Mouse (Mus musculus): ENCODE measurements around the gene E4f1. TPM values are rescaled to one million over a fixed set of nuclear protein-coding genes. Genes with fewer than 3 reads are reported as not detected.
"Not testable (repeated sequence)": the region's sequence is repeated elsewhere in the genome, so short reads cannot be mapped to it uniquely, and the experiment has no call there.

The E4f1 gene
- polyA plus RNA-seq, 1 experiment from 2014 or later = 50.5 TPM

DNA sequence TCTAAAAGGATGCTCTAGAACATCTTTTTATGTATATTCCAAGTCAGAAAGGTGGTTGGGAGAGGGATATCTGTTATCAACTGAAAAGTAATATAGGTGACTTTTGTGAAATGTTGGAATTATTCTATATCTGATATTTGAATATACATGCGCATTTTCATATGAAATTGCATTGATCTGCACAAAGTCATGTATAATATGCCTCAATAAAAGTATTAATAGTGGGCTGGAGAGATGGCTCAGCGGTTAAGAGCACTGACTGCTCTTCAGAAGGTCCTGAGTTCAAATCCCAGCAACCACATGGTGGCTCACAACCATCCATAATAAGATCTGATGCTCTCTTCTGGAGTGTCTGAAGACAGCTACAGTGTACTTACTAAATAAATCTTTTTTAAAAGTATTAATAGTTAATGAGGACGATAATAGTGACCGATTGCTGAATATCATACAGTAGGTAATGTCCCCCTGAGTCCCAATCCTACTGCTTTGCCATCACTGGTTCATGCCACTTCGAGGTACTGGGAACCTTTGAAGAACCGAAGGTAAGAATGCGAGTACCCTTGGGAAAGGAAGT is 690 bp downstream of the E4f1 start:
- ATAC-seq (ENCODE audit: low FRiP score, low read depth) = no peak
- Histone ChIP-seq H3K27ac (replicated peaks) (peak overlapping the region; percentile 92), H3K9ac (peak overlapping the region; percentile 58), H3K27me3 (no peaks in the 10 kb centered on the region), H3K36me3 (0 out of 2 replicates have a peak, but pooled peaks cover 5% of the 10 kb centered on the region), H3K4me1 (replicated peaks) (peaks cover 32% of the 10 kb centered on the region), H3K4me3 (peak overlapping the region; percentile 89), H3K9me3 (no peaks in the 10 kb centered on the region), H3K4me2 (peak overlapping the region; percentile 94)
- WGBS = 16% methylated on average over 7 of the region's 7 CpGs

DNA sequence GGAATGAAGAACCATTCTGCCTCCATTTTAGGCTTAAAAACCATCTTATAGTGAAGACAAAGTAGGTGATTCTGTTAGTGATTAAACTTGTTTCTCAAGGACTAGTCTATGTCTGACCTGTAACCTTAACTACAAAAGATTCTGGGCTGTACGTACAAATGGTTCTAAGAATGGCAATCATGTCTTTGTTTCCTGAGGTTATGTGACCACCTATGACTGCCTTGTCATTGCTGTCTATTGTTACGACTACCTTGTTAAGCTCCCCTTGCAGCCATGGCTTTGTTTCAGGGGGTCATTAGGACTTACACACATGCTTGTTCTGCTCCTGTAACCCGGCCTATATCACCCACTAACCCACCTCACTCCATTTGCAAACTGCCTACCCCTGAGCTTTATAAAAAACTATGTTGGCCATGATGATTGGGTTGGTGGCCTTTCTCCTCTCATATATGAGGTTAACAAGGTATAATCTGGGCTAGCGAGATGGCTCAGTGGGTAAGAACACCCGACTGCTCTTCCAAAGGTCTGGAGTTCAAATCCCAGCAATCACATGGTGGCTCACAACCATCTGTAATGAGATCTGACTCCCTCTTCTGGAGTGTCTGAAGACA is 1.4 kb downstream of the E4f1 start:
- H3K9me3 ChIP-seq = no peaks in the 10 kb centered on the region
- H3K27me3 ChIP-seq = no peaks in the 10 kb centered on the region
- H3K9ac ChIP-seq = no peak overlapping the region
- no peak for ATAC-seq (ENCODE audit: low FRiP score, low read depth)
- no peak overlapping the region for H3K4me2 ChIP-seq
- H3K27ac ChIP-seq (replicated peaks) = no peak overlapping the region
- 96% methylated on average over 5 of the region's 5 CpGs for WGBS
- no peak overlapping the region for H3K4me3 ChIP-seq
- peaks cover 26% of the 10 kb centered on the region for H3K4me1 ChIP-seq (replicated peaks)
- H3K36me3 ChIP-seq = no peaks in the 10 kb centered on the region

GRCm38 (mm10) chr17:24463374-24464133 is 6.6 kb downstream of the E4f1 start:
- ATAC-seq (ENCODE audit: low FRiP score, low read depth) = no peak
- 66% methylated on average over 6 of the region's 6 CpGs for WGBS
- no peaks in the 10 kb centered on the region for H3K4me1 ChIP-seq (replicated peaks)

DNA sequence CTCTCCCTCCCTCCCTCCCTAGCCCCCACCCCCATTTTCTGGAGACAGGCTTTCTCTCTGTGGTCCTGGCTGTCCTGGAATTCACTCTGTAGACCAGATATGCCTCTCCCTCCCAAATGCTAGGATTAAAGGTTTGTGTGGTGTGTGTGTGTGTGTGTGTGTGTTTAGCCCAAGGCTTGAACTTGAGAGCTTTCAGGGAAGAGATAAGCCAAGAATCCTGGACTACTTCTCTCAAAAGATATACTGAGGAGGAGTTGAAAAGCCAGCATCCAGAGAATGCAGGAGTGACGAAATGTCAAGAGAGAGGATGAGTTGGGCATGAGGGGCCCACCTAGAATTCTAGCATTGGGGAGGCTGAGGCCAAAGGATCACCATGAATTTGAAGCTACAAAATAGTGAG is 7.2 kb downstream of the E4f1 start:
- Histone ChIP-seq H3K9me3 (no peaks in the 10 kb centered on the region), H3K27ac (replicated peaks) (no peak overlapping the region), H3K9ac (no peak overlapping the region), H3K4me1 (replicated peaks) (no peaks in the 10 kb centered on the region), H3K27me3 (no peaks in the 10 kb centered on the region), H3K4me2 (no peak overlapping the region), H3K4me3 (no peak overlapping the region), H3K36me3 (no peaks in the 10 kb centered on the region)
- WGBS = 85% methylated on average over 1 of the region's 1 CpGs
- ATAC-seq (ENCODE audit: low FRiP score, low read depth) = no peak

More at GRCm38 (mm10) chr17:24463374-24464133, 6.6 kb downstream of the E4f1 start:
- Histone ChIP-seq H3K9me3 (no peaks in the 10 kb centered on the region), H3K9ac (no peak overlapping the region), H3K4me3 (no peak overlapping the region), H3K27me3 (no peaks in the 10 kb centered on the region), H3K27ac (replicated peaks) (no peak overlapping the region), H3K36me3 (no peaks in the 10 kb centered on the region), H3K4me2 (no peak overlapping the region)

GRCm38 (mm10) chr17:24461580-24461979 is 8.5 kb downstream of the E4f1 start:
- H3K27ac ChIP-seq (replicated peaks) = no peak overlapping the region
- H3K9ac ChIP-seq = no peak overlapping the region
- H3K36me3 ChIP-seq = no peaks in the 10 kb centered on the region
- no peak overlapping the region for H3K4me2 ChIP-seq
- H3K4me1 ChIP-seq (replicated peaks) = no peaks in the 10 kb centered on the region
- no peak for ATAC-seq (ENCODE audit: low FRiP score, low read depth)
- no peak overlapping the region for H3K4me3 ChIP-seq
- WGBS = 83% methylated on average over 2 of the region's 2 CpGs
- H3K9me3 ChIP-seq = no peaks in the 10 kb centered on the region
- no peaks in the 10 kb centered on the region for H3K27me3 ChIP-seq

- H3K27me3 ChIP-seq; H3K9ac ChIP-seq; H3K9me3 ChIP-seq; H3K36me3 ChIP-seq; ATAC-seq (ENCODE audit: low FRiP score, low read depth): not testable (repeated sequence)
- Histone ChIP-seq H3K27ac (replicated peaks) (peak overlapping the region; percentile 92; the same call in 1 of the 2 replicates), H3K4me1 (replicated peaks) (peaks cover 27% of the 10 kb centered on the region), H3K4me2 (peak overlapping the region; percentile 63), H3K4me3 (peak overlapping the region; percentile 72)
- 49% methylated on average over 10 of the region's 10 CpGs for WGBS
Observed at GRCm38 (mm10) chr17:24455523-24456206, 14.4 kb downstream of the E4f1 start.

- no peaks in the 10 kb centered on the region for H3K9me3 ChIP-seq
- H3K4me2 ChIP-seq = peak overlapping the region; percentile 63
- H3K36me3 ChIP-seq = peaks cover 12% of the 10 kb centered on the region
- peak overlapping the region; percentile 92 for H3K27ac ChIP-seq (replicated peaks)
- 0% methylated on average over 67 of the region's 67 CpGs for WGBS
- H3K9ac ChIP-seq = peak overlapping the region; percentile 78
- peak overlapping the region; percentile 72 for H3K4me3 ChIP-seq
- peaks cover 27% of the 10 kb centered on the region for H3K4me1 ChIP-seq (replicated peaks)
- no peaks in the 10 kb centered on the region for H3K27me3 ChIP-seq
- peak; percentile 94 for ATAC-seq (ENCODE audit: low FRiP score, low read depth)
Observed at GRCm38 (mm10) chr17:24454756-24455522, 15.2 kb downstream of the E4f1 start.

GRCm38 (mm10) chr17:24454218-24454755 is 15.8 kb downstream of the E4f1 start:
- no peaks in the 10 kb centered on the region for H3K9me3 ChIP-seq
- peaks cover 27% of the 10 kb centered on the region for H3K4me1 ChIP-seq (replicated peaks)
- H3K4me2 ChIP-seq = peak overlapping the region; percentile 63
- peaks cover 18% of the 10 kb centered on the region for H3K36me3 ChIP-seq
- no peak for ATAC-seq (ENCODE audit: low FRiP score, low read depth)
- H3K27me3 ChIP-seq = no peaks in the 10 kb centered on the region
- H3K4me3 ChIP-seq = peak overlapping the region; percentile 72
- 9% methylated on average over 14 of the region's 14 CpGs for WGBS
- H3K9ac ChIP-seq = peak overlapping the region; percentile 78
- peak overlapping the region; percentile 92 for H3K27ac ChIP-seq (replicated peaks)

DNA sequence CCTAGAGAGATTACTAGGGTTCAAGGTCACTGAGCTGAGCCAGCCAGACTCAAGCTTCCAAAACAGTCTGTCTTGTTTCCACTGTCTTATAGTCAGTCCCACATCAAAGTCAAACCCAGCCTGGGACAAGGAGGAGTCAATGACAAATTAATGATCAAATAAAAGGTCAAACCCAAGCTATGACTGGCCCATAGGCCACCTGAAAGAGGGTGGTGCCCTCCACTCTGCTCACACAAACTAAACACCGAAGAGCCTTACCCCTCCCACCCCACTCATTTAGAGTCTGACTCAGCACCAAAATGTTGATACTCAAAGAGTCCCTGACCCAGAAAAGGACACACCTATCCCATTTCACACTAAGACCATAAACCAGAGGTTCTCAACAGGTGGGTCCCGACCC is 16.7 kb downstream of the E4f1 start:
- 91% methylated on average over 2 of the region's 2 CpGs for WGBS
- H3K4me2 ChIP-seq = peak overlapping the region; percentile 63; the same call in 1 of the 2 replicates
- H3K4me3 ChIP-seq = no peak overlapping the region
- no peak overlapping the region for H3K27ac ChIP-seq (replicated peaks)
- H3K27me3 ChIP-seq = no peaks in the 10 kb centered on the region
- peaks cover 27% of the 10 kb centered on the region for H3K36me3 ChIP-seq
- H3K9me3 ChIP-seq = no peaks in the 10 kb centered on the region
- ATAC-seq (ENCODE audit: low FRiP score, low read depth) = no peak
- peaks cover 27% of the 10 kb centered on the region for H3K4me1 ChIP-seq (replicated peaks)
- H3K9ac ChIP-seq = no peak overlapping the region

DNA sequence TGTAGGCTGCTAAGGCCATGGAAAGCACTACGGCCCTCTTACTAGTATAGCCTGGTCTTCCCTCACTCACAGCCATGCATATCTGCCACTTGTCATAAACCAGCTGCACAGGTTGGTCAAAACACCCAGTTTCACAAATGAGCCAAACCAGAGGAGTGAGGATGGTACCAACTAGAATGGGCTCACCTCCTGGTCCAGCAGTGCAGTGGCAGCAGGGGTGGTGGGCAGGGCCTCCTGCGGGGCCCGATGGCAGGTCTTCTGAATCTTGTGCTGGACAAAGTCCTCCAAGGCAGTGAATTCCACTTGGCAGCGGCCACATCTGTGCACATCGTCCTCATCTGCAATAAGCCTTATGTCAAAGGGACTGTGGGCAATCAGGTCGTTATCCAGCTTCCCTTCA is 18.9 kb downstream of the E4f1 start:
- Histone ChIP-seq H3K4me2 (no peak overlapping the region), H3K4me3 (no peak overlapping the region), H3K9ac (no peak overlapping the region), H3K27ac (replicated peaks) (no peak overlapping the region), H3K27me3 (no peaks in the 10 kb centered on the region), H3K9me3 (no peaks in the 10 kb centered on the region), H3K4me1 (replicated peaks) (peaks cover 27% of the 10 kb centered on the region), H3K36me3 (peaks cover 48% of the 10 kb centered on the region)
- no peak for ATAC-seq (ENCODE audit: low FRiP score, low read depth)
- WGBS = 94% methylated on average over 6 of the region's 6 CpGs

- WGBS = 96% methylated on average over 6 of the region's 6 CpGs
- H3K36me3 ChIP-seq = peaks cover 65% of the 10 kb centered on the region
Observed at GRCm38 (mm10) chr17:24449507-24449906, 20.6 kb downstream of the E4f1 start.

More at GRCm38 (mm10) chr17:24449507-24449906, 20.6 kb downstream of the E4f1 start:
- no peak overlapping the region for H3K9ac ChIP-seq
- peaks cover 23% of the 10 kb centered on the region for H3K4me1 ChIP-seq (replicated peaks)
- no peak overlapping the region for H3K27ac ChIP-seq (replicated peaks)
- H3K9me3 ChIP-seq = no peaks in the 10 kb centered on the region
- ATAC-seq (ENCODE audit: low FRiP score, low read depth) = no peak
- no peak overlapping the region for H3K4me2 ChIP-seq
- no peaks in the 10 kb centered on the region for H3K27me3 ChIP-seq
- H3K4me3 ChIP-seq = no peak overlapping the region
